Mouse (Mus musculus) limb, embryonic 12.5 days (tissue): Measurements from ENCODE around the gene Pkd1. TPM values are rescaled to one million over a fixed set of nuclear protein-coding genes. Genes with fewer than 3 reads are reported as not detected.

ENCODE experiments used
- ATAC-seq: fragments of 200-750 bp; cut with Nextera tagmentation; 2 replicates; pipeline ENCODE4 v1.8.0; 2017; ENCODE audit warnings: low read depth, moderate TSS enrichment; ENCODE audit not compliant: insufficient number of reproducible peaks, insufficient read depth, low FRiP score, low TSS enrichment
- H3K27ac ChIP-seq: fragments of 300-500 bp; sonication (generic); 2 replicates; pipeline ENCODE4 v1.5.1; 2016; ENCODE audit warnings: mild to moderate bottlenecking, moderate library complexity
- H3K27me3 ChIP-seq: fragments of 300-500 bp; sonication (generic); 2 replicates; pipeline ENCODE4 v1.6.1; 2016; ENCODE audit warnings: mild to moderate bottlenecking, moderate library complexity
- H3K36me3 ChIP-seq: fragments of 300-500 bp; sonication (generic); 2 replicates; pipeline ENCODE4 v1.6.1; 2016; ENCODE audit warnings: mild to moderate bottlenecking, moderate library complexity
- H3K4me1 ChIP-seq: fragments of 300-500 bp; sonication (generic); replicated peaks from 2 replicates; pipeline ENCODE4 v1.6.1; 2016
- H3K4me2 ChIP-seq: fragments of 300-500 bp; sonication (generic); 2 replicates; pipeline ENCODE4 v1.6.1; 2016; ENCODE audit warnings: mild to moderate bottlenecking, moderate library complexity
- H3K4me3 ChIP-seq: fragments of 300-500 bp; sonication (generic); replicated peaks from 2 replicates; pipeline ENCODE4 v1.5.1; 2016; ENCODE audit warnings: mild to moderate bottlenecking
- H3K9ac ChIP-seq: fragments of 300-500 bp; sonication (generic); replicated peaks from 2 replicates; pipeline ENCODE4 v1.6.1; 2016; ENCODE audit warnings: mild to moderate bottlenecking, moderate library complexity
- H3K9me3 ChIP-seq: fragments of 300-500 bp; sonication (generic); 2 replicates; pipeline ENCODE4 v1.6.1; 2016; ENCODE audit warnings: mild to moderate bottlenecking, moderate library complexity
- WGBS: fragments of 180-500 bp; shearing (Covaris S2); methylation state at CpG from one replicate; pipeline ENCODE4 v1.1.7; 2016; 5-methylcytosine and 5-hydroxymethylcytosine counted together
- polyA plus RNA-seq: library from polyadenylated mRNA; unstranded; fragments of >200 nt; fragmentation: Nextera tagmentation; extraction: Ambion mirVana; gene quantifications from 2 replicates; pipeline ENCODE4 v1.2.1, GENCODE M21; 2016

Gene Pkd1
- polyA plus RNA-seq, 1 experiment from 2014 or later: 23.2 TPM

DNA sequence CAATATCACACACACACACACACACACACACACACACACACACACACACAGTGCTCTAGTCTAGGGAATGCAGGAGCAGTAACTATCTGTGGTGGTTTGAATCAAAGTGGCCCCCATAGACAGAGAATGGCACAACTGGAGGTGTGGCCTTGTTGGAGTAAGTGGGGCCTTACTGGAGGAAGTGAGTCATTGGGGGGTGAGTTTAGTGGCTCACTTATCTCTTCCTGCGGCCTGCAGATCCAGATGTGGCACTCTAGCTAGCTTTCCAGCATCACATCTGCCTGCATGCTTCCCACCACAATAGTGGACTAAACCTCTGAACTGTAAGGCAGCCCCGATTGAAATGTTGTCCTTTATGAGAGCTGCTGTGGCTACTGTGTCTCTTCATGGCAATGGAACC, 61.1 kb downstream of the Pkd1 start:
- Histone ChIP-seq H3K4me3 (no peak overlapping the region), H3K27me3 (no peaks in the 10 kb centered on the region), H3K9ac (no peak overlapping the region), H3K36me3 (peaks cover 80% of the 10 kb centered on the region), H3K9me3 (no peaks in the 10 kb centered on the region), H3K27ac (no peak overlapping the region), H3K4me1 (no peaks in the 10 kb centered on the region), H3K4me2 (no peak overlapping the region)
- 84% methylated on average over 2 of the region's 2 CpGs for WGBS
- ATAC-seq: no peak

GRCm38 (mm10) chr17:24617561-24618194, 68.0 kb downstream of the Pkd1 start:
- no peak for ATAC-seq
- Histone ChIP-seq H3K36me3 (peaks cover 94% of the 10 kb centered on the region), H3K4me3 (no peak overlapping the region), H3K27me3 (no peaks in the 10 kb centered on the region), H3K4me2 (no peak overlapping the region), H3K9me3 (no peaks in the 10 kb centered on the region), H3K9ac (no peak overlapping the region), H3K27ac (no peak overlapping the region), H3K4me1 (no peaks in the 10 kb centered on the region)
- 83% methylated on average over 14 of the region's 14 CpGs for WGBS

GRCm38 (mm10) chr17:24625472-24625871, 75.8 kb downstream of the Pkd1 start:
- Histone ChIP-seq H3K9me3 (no peaks in the 10 kb centered on the region), H3K4me3 (no peak overlapping the region)
- no peak for ATAC-seq

GRCm38 (mm10) chr17:24628646-24629045, 79.0 kb downstream of the Pkd1 start:
- Histone ChIP-seq H3K27me3 (no peaks in the 10 kb centered on the region), H3K9ac (no peak overlapping the region), H3K4me3 (no peak overlapping the region), H3K4me2 (no peak overlapping the region), H3K9me3 (no peaks in the 10 kb centered on the region), H3K4me1 (peaks cover 15% of the 10 kb centered on the region), H3K36me3 (peaks cover 72% of the 10 kb centered on the region), H3K27ac (no peak overlapping the region)
- ATAC-seq: no peak
- 36% methylated on average over 5 of the region's 5 CpGs for WGBS

More at GRCm38 (mm10) chr17:24625472-24625871, 75.8 kb downstream of the Pkd1 start:
- no peaks in the 10 kb centered on the region for H3K4me1 ChIP-seq
- H3K27ac ChIP-seq: no peak overlapping the region
- H3K9ac ChIP-seq: no peak overlapping the region
- 93% methylated on average over 8 of the region's 8 CpGs for WGBS
- no peak overlapping the region for H3K4me2 ChIP-seq
- H3K36me3 ChIP-seq: peaks cover 99% of the 10 kb centered on the region
- H3K27me3 ChIP-seq: no peaks in the 10 kb centered on the region

DNA sequence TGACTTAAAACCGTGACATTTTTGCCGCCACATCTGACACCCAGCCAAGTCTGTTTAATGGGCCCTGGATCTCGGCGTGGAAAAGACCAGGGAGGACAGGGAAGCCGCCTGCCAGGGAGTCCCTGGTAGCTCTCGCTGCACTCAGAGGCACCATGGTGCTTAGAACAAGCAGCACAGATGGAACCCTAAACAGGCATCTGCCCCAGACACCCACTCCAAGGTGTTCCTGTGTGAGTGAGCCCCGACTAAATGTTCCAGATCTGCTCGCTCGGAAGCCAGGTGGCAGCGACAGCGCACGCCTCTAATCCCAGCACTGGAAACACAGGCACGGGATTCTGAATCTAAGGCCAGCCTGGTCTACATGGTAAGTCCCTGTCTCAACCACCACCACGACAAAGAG, 80.4 kb downstream of the Pkd1 start:
- Histone ChIP-seq H3K4me1 (peaks cover 16% of the 10 kb centered on the region), H3K27me3 (no peaks in the 10 kb centered on the region), H3K4me3 (no peak overlapping the region), H3K4me2 (no peak overlapping the region), H3K36me3 (peaks cover 57% of the 10 kb centered on the region), H3K27ac (no peak overlapping the region), H3K9me3 (no peaks in the 10 kb centered on the region), H3K9ac (no peak overlapping the region)
- 85% methylated on average over 14 of the region's 14 CpGs for WGBS
- no peak for ATAC-seq

DNA sequence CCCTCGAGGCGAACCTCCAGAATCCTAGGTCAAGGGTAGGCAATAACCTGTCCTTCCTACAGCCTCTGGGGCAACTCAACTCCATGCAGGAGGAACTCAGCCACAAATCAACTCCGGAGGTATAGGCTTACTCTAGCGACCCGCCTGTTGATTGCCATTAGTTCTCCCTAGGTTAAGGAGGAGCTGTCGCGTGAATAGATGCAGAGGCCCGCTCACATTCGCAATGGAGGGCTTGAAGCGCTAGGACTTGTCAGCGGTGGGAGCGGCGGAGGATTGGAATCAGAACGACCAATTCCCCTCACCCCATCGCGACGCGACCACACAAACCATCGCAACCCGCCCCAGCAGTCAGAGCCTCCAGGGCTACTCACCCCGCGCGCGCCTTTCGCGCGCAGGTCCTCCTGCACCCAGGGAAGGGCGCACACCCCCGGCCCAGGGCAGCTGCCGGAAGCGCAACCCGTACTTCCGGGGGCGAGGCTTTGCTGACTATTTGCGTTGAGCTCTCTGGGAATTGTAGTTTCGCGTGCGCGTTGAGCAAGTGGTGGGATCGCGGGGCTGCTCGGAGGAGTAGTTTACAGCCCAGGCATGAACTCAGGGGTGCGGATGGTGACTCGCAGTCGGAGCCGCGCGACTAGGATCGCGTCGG, 82.7 kb downstream of the Pkd1 start, which contains the start of the genes Tsc2 and Nthl1:
Gene Tsc2, minus strand, starts transcription at position 464 of the 646 bp plus-strand sequence.
Gene Nthl1, plus strand, starts transcription at position 514 of the 646 bp plus-strand sequence.
- peak within 1 kb of the TSS; percentile 60 for H3K4me3 ChIP-seq
- H3K4me1 ChIP-seq: peaks cover 16% of the 10 kb centered on the region
- ATAC-seq: peak; percentile 83
- peaks cover 49% of the 10 kb centered on the region for H3K36me3 ChIP-seq
- no peaks in the 10 kb centered on the region for H3K9me3 ChIP-seq
- H3K27ac ChIP-seq: peak within 1 kb of the TSS; percentile 93
- peak within 1 kb of the TSS; percentile 88 for H3K4me2 ChIP-seq
- WGBS: 2% methylated on average over 51 of the region's 51 CpGs
- H3K27me3 ChIP-seq: no peaks in the 10 kb centered on the region
- peak within 1 kb of the TSS; percentile 83 for H3K9ac ChIP-seq

DNA sequence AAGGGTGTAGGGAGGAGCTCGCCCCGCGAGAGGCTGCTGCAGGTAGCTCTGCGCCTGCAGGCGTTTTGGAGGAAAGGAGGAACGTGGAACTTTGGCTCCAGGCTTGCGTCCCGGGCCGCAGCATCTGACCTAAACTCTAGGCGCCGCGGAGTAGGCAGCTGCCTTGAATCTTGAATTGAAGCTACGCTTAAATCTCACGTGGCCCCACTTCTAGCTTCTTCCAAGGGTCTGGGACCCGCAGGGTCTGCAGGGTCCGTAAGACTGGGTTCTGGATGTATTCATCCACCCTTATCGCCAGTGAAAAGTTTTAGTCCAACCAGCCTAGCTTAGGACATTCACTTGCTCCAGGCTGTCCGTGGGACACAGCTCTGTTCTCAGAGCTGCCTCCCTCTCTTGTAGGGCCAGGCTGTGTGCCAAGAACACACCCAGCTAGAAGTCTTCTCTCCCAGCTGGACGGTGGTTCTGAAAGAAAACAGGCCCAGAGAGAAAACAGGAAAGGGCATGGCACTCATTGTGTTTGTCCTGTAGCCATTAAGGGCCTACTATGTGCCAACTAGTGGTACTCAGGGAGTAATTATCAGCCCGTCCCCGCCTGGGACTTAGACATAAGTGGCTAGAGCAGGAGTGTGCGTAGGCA, 83.3 kb downstream of the Pkd1 start:
- peak; percentile 36 for ATAC-seq
- Histone ChIP-seq H3K9me3 (no peaks in the 10 kb centered on the region), H3K9ac (peak overlapping the region; percentile 83), H3K27ac (peak overlapping the region; percentile 93), H3K4me2 (peak overlapping the region; percentile 88), H3K4me1 (peaks cover 16% of the 10 kb centered on the region), H3K27me3 (no peaks in the 10 kb centered on the region), H3K36me3 (peaks cover 47% of the 10 kb centered on the region), H3K4me3 (peak overlapping the region; percentile 60)
- WGBS: 15% methylated on average over 22 of the region's 22 CpGs

GRCm38 (mm10) chr17:24633831-24634230, 84.2 kb downstream of the Pkd1 start:
- Histone ChIP-seq H3K9ac (no peak overlapping the region), H3K27me3 (no peaks in the 10 kb centered on the region), H3K27ac (no peak overlapping the region), H3K4me3 (peak overlapping the region; percentile 60; the same call in 1 of the 2 replicates), H3K9me3 (no peaks in the 10 kb centered on the region), H3K4me1 (peaks cover 24% of the 10 kb centered on the region), H3K36me3 (peaks cover 47% of the 10 kb centered on the region), H3K4me2 (no peak overlapping the region)
- ATAC-seq: no peak
- WGBS: 92% methylated on average over 11 of the region's 11 CpGs

DNA sequence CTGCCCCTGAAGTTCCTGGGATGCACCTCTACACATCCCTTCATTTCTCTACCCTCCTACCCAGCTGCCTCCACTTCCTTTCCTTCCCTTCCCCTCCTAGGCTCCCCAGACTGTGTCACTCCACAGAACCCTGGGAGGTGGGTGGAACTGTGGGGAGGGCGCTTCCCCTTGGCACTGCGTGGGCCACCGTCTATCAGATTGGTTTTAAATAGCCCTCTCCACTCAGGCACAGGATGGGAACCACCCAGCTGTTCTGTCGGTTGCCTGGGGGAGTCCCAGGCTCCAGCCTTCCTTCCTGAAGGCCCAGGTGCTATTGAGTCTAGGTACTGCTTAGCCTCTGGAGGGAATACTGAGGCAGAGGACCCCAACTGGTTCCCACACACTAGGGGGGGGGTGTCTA, 85.4 kb downstream of the Pkd1 start:
- ATAC-seq: no peak
- Histone ChIP-seq H3K4me1 (peaks cover 36% of the 10 kb centered on the region), H3K4me3 (no peak overlapping the region), H3K27ac (no peak overlapping the region), H3K36me3 (peaks cover 39% of the 10 kb centered on the region), H3K27me3 (no peaks in the 10 kb centered on the region), H3K9ac (no peak overlapping the region), H3K9me3 (no peaks in the 10 kb centered on the region), H3K4me2 (no peak overlapping the region)
- WGBS: 85% methylated on average over 4 of the region's 4 CpGs

DNA sequence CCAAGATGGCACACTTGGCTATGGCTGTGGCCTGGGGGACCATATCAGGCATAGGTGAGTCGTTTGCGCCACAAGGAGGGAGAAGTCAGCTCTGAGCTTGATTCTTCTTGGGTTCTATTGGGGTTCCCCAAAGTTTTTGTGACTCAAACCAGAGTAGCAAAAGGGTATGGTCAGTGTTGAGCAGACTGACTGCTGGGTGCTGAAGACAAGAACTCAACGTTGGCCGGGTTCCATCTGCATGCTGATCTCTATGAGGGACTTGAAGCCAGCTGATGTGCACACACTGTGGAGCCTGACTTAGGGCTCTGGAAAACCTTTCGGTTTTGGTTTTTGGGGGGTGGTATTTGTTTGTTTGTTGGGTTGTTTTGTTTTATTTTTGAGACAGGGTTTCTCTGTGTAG, 86.1 kb downstream of the Pkd1 start:
- 94% methylated on average over 5 of the region's 5 CpGs for WGBS
- no peak for ATAC-seq
- Histone ChIP-seq H3K27me3 (no peaks in the 10 kb centered on the region), H3K4me3 (no peak overlapping the region), H3K36me3 (peaks cover 39% of the 10 kb centered on the region), H3K9me3 (no peaks in the 10 kb centered on the region), H3K4me2 (no peak overlapping the region), H3K27ac (no peak overlapping the region), H3K4me1 (peaks cover 42% of the 10 kb centered on the region), H3K9ac (no peak overlapping the region)

DNA sequence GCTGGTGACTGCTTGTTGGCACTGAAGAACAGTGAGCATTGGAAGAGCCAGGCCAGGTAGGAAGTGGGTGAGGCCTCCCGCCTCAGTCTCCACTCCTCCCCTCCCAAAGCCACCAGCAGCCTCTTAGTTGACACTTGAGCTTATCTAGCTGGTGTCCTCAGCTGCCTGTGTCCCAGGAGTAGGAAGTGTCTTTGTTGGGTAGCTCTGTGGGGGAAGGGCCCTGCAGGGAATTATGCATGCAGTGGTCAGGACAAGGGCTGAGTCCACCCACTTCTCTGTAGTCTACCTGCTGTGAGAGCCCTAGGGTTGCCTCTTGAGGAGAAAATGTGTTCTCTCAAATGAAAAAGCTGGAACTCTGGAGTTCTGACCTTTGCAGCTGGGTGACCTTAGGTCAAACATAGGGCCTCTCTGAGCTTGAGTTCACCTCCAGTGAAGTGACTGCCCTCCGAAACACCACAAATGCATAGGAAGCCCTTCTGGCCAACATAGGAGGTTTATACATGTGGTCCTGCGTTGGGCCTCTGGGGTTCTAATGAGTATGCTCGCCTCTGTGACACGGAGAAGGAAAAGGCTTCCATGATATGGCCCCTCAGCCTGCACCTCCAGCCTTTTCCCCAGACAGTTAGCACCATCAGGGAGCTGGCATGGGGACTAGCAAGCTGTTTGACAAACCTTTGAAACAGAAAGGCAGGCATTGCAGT, 87.3 kb downstream of the Pkd1 start:
- Histone ChIP-seq H3K36me3 (peaks cover 47% of the 10 kb centered on the region), H3K4me1 (peaks cover 37% of the 10 kb centered on the region), H3K9ac (no peak overlapping the region), H3K27me3 (no peaks in the 10 kb centered on the region), H3K27ac (no peak overlapping the region), H3K4me3 (no peak overlapping the region), H3K4me2 (no peak overlapping the region), H3K9me3 (no peaks in the 10 kb centered on the region)
- ATAC-seq: no peak
- 77% methylated on average over 5 of the region's 5 CpGs for WGBS
